Mouse (Mus musculus) forebrain, postnatal 0 days (tissue): ENCODE measurements around the gene Cir1. TPM values are rescaled to one million over a fixed set of nuclear protein-coding genes. Genes with fewer than 3 reads are reported as not detected.

Experiments
- ATAC-seq: fragments of 200-750 bp; cut with Nextera tagmentation; 2 replicates; pipeline ENCODE4 v1.8.0; 2017; ENCODE audit warnings: mild to moderate bottlenecking, moderate library complexity
- DNase-seq: peaks from one replicate; pipeline ENCODE4 v3.0.0-alpha.2; 2015
- H3K27ac ChIP-seq: fragments of 300-500 bp; sonication (generic); 2 replicates; pipeline ENCODE4 v1.5.1; 2014; ENCODE audit warnings: low read depth, mild to moderate bottlenecking, antibody characterized with exemption, low read length, moderate library complexity, mixed read lengths
- H3K27me3 ChIP-seq: fragments of 300-500 bp; sonication (generic); 2 replicates; pipeline ENCODE4 v1.6.1; 2014; ENCODE audit warnings: mild to moderate bottlenecking, low read length, mixed read lengths; ENCODE audit not compliant: insufficient read depth
- H3K36me3 ChIP-seq: fragments of 300-500 bp; sonication (generic); 2 replicates; pipeline ENCODE4 v1.6.1; 2014; ENCODE audit warnings: mild to moderate bottlenecking, moderate library complexity; ENCODE audit not compliant: insufficient read depth
- H3K4me1 ChIP-seq: fragments of 300-500 bp; sonication (generic); 2 replicates; pipeline ENCODE4 v1.6.1; 2014; ENCODE audit warnings: antibody characterized with exemption; ENCODE audit not compliant: insufficient read depth
- H3K4me2 ChIP-seq: fragments of 300-500 bp; sonication (generic); 2 replicates; pipeline ENCODE4 v1.6.1; 2014; ENCODE audit warnings: low read depth, mild to moderate bottlenecking, moderate library complexity
- H3K4me3 ChIP-seq: fragments of 300-500 bp; sonication (generic); 2 replicates; pipeline ENCODE4 v1.5.1; 2014; ENCODE audit warnings: low read depth, low read length, mixed read lengths
- H3K9ac ChIP-seq: fragments of 300-500 bp; sonication (generic); 2 replicates; pipeline ENCODE4 v1.6.1; 2014; ENCODE audit warnings: mild to moderate bottlenecking
- H3K9me3 ChIP-seq: fragments of 300-500 bp; sonication (generic); 2 replicates; pipeline ENCODE4 v1.6.1; 2016; ENCODE audit warnings: low read length
- CTCF ChIP-seq: sonication (generic); IDR thresholded peaks from 2 replicates; pipeline ENCODE4 v1.5.1; 2016; ENCODE audit warnings: antibody characterized with exemption, control low read depth, low read depth
- WGBS: fragments of 180-500 bp; shearing (Covaris S2); extraction: QIAGEN DNeasy Blood & Tissue Kit; methylation state at CpG from one replicate; pipeline ENCODE4 v1.1.7; 2014; 5-methylcytosine and 5-hydroxymethylcytosine counted together
- polyA plus RNA-seq: library from polyadenylated mRNA; unstranded; fragments of >200 nt; fragmentation: Nextera tagmentation; extraction: Ambion mirVana; gene quantifications from 2 replicates; pipeline ENCODE4 v1.2.1, GENCODE M21; 2015
- total RNA-seq: library from RNA; depleted of rRNA; stranded (reverse); fragments of >200 nt; gene quantifications from 2 replicates; pipeline ENCODE4 v1.2.3, GENCODE M21; 2014

Cir1 gene
- total and polyA plus RNA-seq, 2 experiments from 2014 or later = 10.6 to 30.3 TPM

- ATAC-seq (no peak), DNase-seq (peak; percentile 59)
- Histone ChIP-seq H3K27me3 (peaks cover 15% of the 10 kb centered on the region), H3K9ac (no peak overlapping the region), H3K27ac (peak overlapping the region; percentile 72; the same call in 1 of the 2 replicates), H3K4me3 (0 out of 2 replicates have a peak overlapping the region, but pooled peaks have one; percentile 12), H3K36me3 (peaks cover 4% of the 10 kb centered on the region; the same call in 1 of the 2 replicates), H3K4me1 (0 out of 2 replicates have a peak, but pooled peaks cover 5% of the 10 kb centered on the region), H3K4me2 (peak overlapping the region; percentile 47; the same call in 1 of the 2 replicates), H3K9me3 (no peaks in the 10 kb centered on the region)
- TF ChIP-seq CTCF = peak; percentile 62
- 13% methylated on average over 7 of the region's 7 CpGs for WGBS
Measured at GRCm38 (mm10) chr2:73281707-73282106, 30.8 kb downstream of the Cir1 start.

GRCm38 (mm10) chr2:73281048-73281661 lies 31.3 kb downstream of the Cir1 start:
- Histone ChIP-seq H3K4me3 (0 out of 2 replicates have a peak overlapping the region, but pooled peaks have one; percentile 12), H3K9ac (peak overlapping the region; percentile 39; the same call in 1 of the 2 replicates), H3K27me3 (peaks cover 15% of the 10 kb centered on the region), H3K4me1 (0 out of 2 replicates have a peak, but pooled peaks cover 5% of the 10 kb centered on the region), H3K9me3 (no peaks in the 10 kb centered on the region), H3K27ac (peak overlapping the region; percentile 72), H3K36me3 (no peaks in the 10 kb centered on the region), H3K4me2 (peak overlapping the region; percentile 47)
- peak; percentile 38 for DNase-seq
- no peak for ATAC-seq
- WGBS = 23% methylated on average over 22 of the region's 22 CpGs
- no peak for TF ChIP-seq CTCF

- Histone ChIP-seq H3K27ac (peak overlapping the region; percentile 72), H3K4me1 (0 out of 2 replicates have a peak, but pooled peaks cover 5% of the 10 kb centered on the region), H3K4me3 (peak overlapping the region; percentile 12; the same call in 1 of the 2 replicates), H3K9me3 (no peaks in the 10 kb centered on the region), H3K4me2 (peak overlapping the region; percentile 47), H3K27me3 (peaks cover 15% of the 10 kb centered on the region), H3K36me3 (no peaks in the 10 kb centered on the region), H3K9ac (peak overlapping the region; percentile 39)
- TF ChIP-seq CTCF = no peak
- WGBS = 6% methylated on average over 33 of the region's 33 CpGs
- no peak for ATAC-seq
- peak; percentile 67 for DNase-seq
Measured at GRCm38 (mm10) chr2:73280356-73281047, 32.0 kb downstream of the Cir1 start.

GRCm38 (mm10) chr2:73279271-73280038 lies 33.0 kb downstream of the Cir1 start:
- Histone ChIP-seq H3K36me3 (no peaks in the 10 kb centered on the region), H3K4me2 (peak overlapping the region; percentile 43), H3K4me3 (peak overlapping the region; percentile 22), H3K9ac (peak overlapping the region; percentile 46), H3K27ac (peak overlapping the region; percentile 78), H3K27me3 (peaks cover 15% of the 10 kb centered on the region), H3K9me3 (no peaks in the 10 kb centered on the region), H3K4me1 (0 out of 2 replicates have a peak, but pooled peaks cover 5% of the 10 kb centered on the region)
- DNase-seq (peak; percentile 64), ATAC-seq (no peak; the same call in 1 of the 2 replicates)
- no peak for TF ChIP-seq CTCF
- WGBS = 2% methylated on average over 31 of the region's 31 CpGs

GRCm38 (mm10) chr2:73278869-73279268 lies 33.6 kb downstream of the Cir1 start:
- H3K9ac ChIP-seq = peak overlapping the region; percentile 46
- no peak for TF ChIP-seq CTCF

GRCm38 (mm10) chr2:73278131-73278854 lies 34.2 kb downstream of the Cir1 start:
- H3K9me3 ChIP-seq = no peaks in the 10 kb centered on the region
- H3K4me2 ChIP-seq = peak overlapping the region; percentile 46
- peak; percentile 95 for TF ChIP-seq CTCF
- peak overlapping the region; percentile 33 for H3K4me3 ChIP-seq
- H3K27ac ChIP-seq = peak overlapping the region; percentile 84
- DNase-seq (peak; percentile 97), ATAC-seq (peak; percentile 85)
- H3K27me3 ChIP-seq = peaks cover 15% of the 10 kb centered on the region
- H3K9ac ChIP-seq = peak overlapping the region; percentile 59
- 2% methylated on average over 20 of the region's 20 CpGs for WGBS
- 0 out of 2 replicates have a peak, but pooled peaks cover 5% of the 10 kb centered on the region for H3K4me1 ChIP-seq
- H3K36me3 ChIP-seq = peaks cover 4% of the 10 kb centered on the region; the same call in 1 of the 2 replicates

More at GRCm38 (mm10) chr2:73278869-73279268, 33.6 kb downstream of the Cir1 start:
- H3K9me3 ChIP-seq = no peaks in the 10 kb centered on the region
- peaks cover 1% of the 10 kb centered on the region; the same call in 1 of the 2 replicates for H3K36me3 ChIP-seq
- peak overlapping the region; percentile 43 for H3K4me2 ChIP-seq
- H3K4me3 ChIP-seq = peak overlapping the region; percentile 22
- 0 out of 2 replicates have a peak, but pooled peaks cover 5% of the 10 kb centered on the region for H3K4me1 ChIP-seq
- H3K27ac ChIP-seq = peak overlapping the region; percentile 78
- ATAC-seq (peak; percentile 21; the same call in 1 of the 2 replicates), DNase-seq (no peak)
- WGBS = under 1% methylated on average over 17 of the region's 17 CpGs
- peaks cover 15% of the 10 kb centered on the region for H3K27me3 ChIP-seq
